Comparison of ENCODE assay signal across 22 mouse cellular contexts in the genomic region with DNA sequence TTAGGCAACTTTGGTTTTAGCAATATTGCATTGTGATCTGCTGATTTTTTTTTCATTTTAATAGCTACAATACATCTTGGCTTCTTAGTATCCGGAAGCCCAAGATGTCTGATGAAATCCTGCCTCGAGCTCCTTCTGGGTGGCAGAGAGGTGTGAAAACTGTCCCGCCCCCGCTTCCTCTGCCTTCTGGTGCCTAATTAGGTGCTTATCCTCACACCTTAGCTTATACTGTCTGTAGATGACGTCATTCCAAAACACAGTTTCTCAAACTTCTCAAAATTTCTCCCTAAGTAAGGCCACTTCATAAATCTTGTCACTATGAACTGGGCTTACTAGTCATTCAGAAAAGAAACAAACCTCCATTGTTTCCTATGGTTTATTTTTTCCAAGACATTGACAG.
DNase-seq lines count a peak whose midpoint lies in the region; ATAC-seq lines count a peak whose summit lies in the region.
"Had no signal": no experiment of that assay in that cellular context is flagged by ENCODE, and none has a peak within 500 bp of the region (broad histone marks: within the 10 kb centered on the region; RNA-seq: fewer than 3 reads in every experiment).

No protein-coding gene starts in this region.

- no peaks in the 10 kb centered on the region for H3K9me3 ChIP-seq in forebrain, embryonic 16.5 days (ENCODE audit: control insufficient read depth, low read length)
- H3K9me3 ChIP-seq: hindbrain, embryonic 15.5 days had no signal

- H3K27me3 ChIP-seq in forebrain, embryonic 16.5 days (replicated peaks; ENCODE audit: control insufficient read depth, insufficient read depth, low read length): no peaks in the 10 kb centered on the region
- H3K27me3 ChIP-seq: hindbrain, embryonic 15.5 days had no signal

- no peak overlapping the region for H3K9ac ChIP-seq in forebrain, embryonic 16.5 days (replicated peaks; ENCODE audit: low read depth, low read length)
- H3K9ac ChIP-seq: hindbrain, embryonic 15.5 days had no signal

- peak; percentile 84 for ATAC-seq in forebrain, embryonic 16.5 days

- intact Hi-C loops in heart, postnatal 14 days (cut with DNase I): no loop called here
- intact Hi-C loops in gastrocnemius, postnatal 36 days (cut with DNase I): no loop called here

- H3K4me3 ChIP-seq in forebrain, embryonic 16.5 days (replicated peaks; ENCODE audit: low read length): no peak overlapping the region
- H3K4me3 ChIP-seq: erythroblast, embryonic 14.5 days; hindbrain, embryonic 15.5 days; myocyte had no signal

- peak; percentile 5 for DNase-seq in layer of hippocampus, adult 11-12 months (ENCODE audit: low spot score)
- no peak for DNase-seq in layer of hippocampus, postnatal 25 days (ENCODE audit: extremely low spot score in 1 of 2, low spot score in 1 of 2)
- DNase-seq in hindlimb bud, embryonic 11.5 days (ENCODE audit: extremely low spot score, low read depth, low spot score): peak; percentile 33
- peak; percentile 53 to 54 for DNase-seq in right cerebral cortex, adult 2 months (ENCODE audit: low spot score in 2 of 2)
- no peak for DNase-seq in heart, postnatal 14 days
- no peak for DNase-seq in gastrocnemius, postnatal 36 days
- no peak for DNase-seq in yolk sac, embryonic 10.5 days (ENCODE audit: low spot score)
- DNase-seq: adrenal gland, adult 2 months; cerebellum, adult 18-20 months; gastrocnemius, postnatal 10 days; heart, postnatal 10 days; kidney, adult 11 months; kidney, postnatal 10 days; lung, adult 18-20 months; lung, postnatal 36 days; thymus, adult 18-20 months had no signal

- no peak overlapping the region for H3K27ac ChIP-seq in forebrain, embryonic 16.5 days (ENCODE audit: low read length)
- H3K27ac ChIP-seq: hindbrain, embryonic 15.5 days had no signal

- H3K4me2 ChIP-seq in forebrain, embryonic 16.5 days (ENCODE audit: low read length): no peak overlapping the region
- H3K4me2 ChIP-seq: hindbrain, embryonic 15.5 days; midbrain, embryonic 11.5 days had no signal

- no peaks in the 10 kb centered on the region for H3K36me3 ChIP-seq in forebrain, embryonic 16.5 days (ENCODE audit: control insufficient read depth, insufficient read depth)
- H3K36me3 ChIP-seq: G1E; hindbrain, embryonic 15.5 days had no signal

- 56% methylated on average over 5 of the region's 5 CpGs for WGBS in forebrain, embryonic 16.5 days

- H3K4me1 ChIP-seq in forebrain, embryonic 16.5 days (replicated peaks; ENCODE audit: control insufficient read depth, insufficient read depth, low read length): no peaks in the 10 kb centered on the region
- H3K4me1 ChIP-seq: hindbrain, embryonic 15.5 days had no signal

Comparison
In these comparisons a context has a peak if more than half of its experiments do, and no peak if none do; other contexts are left out.
1. DNase-seq: peak in layer of hippocampus, adult 11-12 months (single experiment), hindlimb bud, embryonic 11.5 days (single experiment) and right cerebral cortex, adult 2 months (2 of 2); none in layer of hippocampus, postnatal 25 days (0 of 2), heart, postnatal 14 days (0 of 2), gastrocnemius, postnatal 36 days (0 of 2) and yolk sac, embryonic 10.5 days (single experiment).